Mouse (Mus musculus) retina, postnatal 7 days (tissue): ENCODE measurements around the gene Lgals2.

ENCODE experiments used
- DNase-seq: peaks from one replicate; pipeline ENCODE4 v3.0.0-alpha.2; 2012; ENCODE audit warnings: low read depth, low spot score

Gene Lgals2

GRCm38 (mm10) chr15:78843581-78844469 lies 11.5 kb downstream of the Lgals2 start:
- DNase-seq, result no peak

DNA sequence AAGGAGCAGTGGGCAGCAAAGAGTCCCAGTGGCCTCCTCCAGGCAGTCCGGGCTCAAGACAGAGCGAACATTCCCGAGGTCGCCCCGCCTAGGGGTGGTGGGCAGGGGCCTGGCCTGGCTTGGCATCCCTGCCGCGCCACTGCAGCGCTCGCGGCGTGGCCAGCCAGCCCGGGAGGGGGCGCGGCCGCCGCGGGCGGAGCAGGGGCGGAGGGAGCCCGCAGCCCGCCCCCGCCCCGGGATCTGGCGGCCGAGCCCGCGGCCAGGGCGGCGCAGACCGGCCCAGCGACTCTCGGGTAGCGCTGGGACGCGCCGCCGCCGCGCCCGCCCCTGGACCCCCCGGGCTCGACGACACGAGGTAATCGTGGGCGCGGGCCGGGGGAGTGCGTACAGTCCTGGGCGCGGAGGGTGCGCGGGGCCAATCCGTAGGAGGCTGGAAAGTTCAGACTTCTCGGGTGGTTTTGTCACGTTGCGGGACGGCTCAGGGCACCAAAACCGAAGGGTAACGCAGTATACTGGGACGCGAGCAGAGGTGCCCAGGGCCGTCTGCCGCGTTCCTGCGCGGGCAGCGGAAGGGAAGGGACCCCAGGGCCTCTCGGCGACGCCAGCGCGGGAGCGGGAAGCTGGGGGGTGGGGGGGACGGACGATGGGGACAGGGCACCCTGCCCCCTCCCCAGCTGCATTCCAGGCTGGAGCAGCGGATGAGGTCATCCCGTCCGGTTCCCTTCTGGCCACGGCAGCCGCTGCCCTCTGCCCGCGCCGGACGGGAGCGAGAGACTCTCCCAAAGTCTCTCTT lies 12.8 kb downstream of the Lgals2 start, which contains the start of gene Cdc42ep1:
TSS of gene Cdc42ep1 (plus strand) at position 254 of the 793 bp plus-strand sequence.
- no peak for DNase-seq

- no peak for DNase-seq
Observed at GRCm38 (mm10) chr15:78841161-78841790, 14.1 kb downstream of the Lgals2 start.

DNA sequence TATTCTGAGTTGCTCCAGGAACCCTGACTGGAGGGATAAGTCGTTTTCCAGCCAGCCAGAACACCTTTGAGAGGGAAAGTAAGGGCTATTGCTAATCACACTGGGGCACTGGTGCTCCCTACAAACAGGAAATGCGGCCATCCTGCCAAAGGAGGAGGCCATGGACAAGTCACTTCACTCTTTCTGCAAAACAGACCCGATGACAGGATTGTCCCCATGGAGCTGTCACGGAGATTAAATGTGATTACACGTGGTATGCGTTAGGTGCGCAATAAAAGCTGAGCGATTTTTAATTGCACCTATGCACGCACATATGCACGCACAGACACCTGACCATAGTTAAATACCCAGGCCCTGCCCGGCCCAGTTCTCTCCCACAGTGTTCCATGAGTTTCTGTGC lies 14.6 kb downstream of the Lgals2 start:
- DNase-seq, result no peak

- no peak for DNase-seq
Observed at GRCm38 (mm10) chr15:78840241-78840640, 15.1 kb downstream of the Lgals2 start.

DNA sequence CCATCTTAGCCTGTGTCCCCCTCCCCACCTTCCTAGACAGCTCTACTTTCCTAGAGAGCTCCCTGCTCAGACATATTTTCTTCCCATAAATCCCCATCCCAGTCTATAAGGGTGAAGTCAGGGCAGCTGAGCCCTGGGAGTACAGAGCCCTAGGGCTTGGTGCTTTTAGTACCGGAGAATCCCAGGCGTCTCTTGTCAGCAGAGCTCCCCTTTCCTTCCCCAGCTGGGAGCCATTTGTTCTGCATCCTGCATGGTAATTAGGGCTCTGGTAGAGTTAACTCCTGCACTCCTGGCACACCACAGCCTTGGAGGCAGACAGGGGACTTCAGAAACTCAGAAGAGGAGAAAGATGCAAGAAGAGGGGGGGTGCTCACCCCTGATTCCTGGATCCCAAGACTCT lies 15.6 kb downstream of the Lgals2 start:
- no peak for DNase-seq

DNA sequence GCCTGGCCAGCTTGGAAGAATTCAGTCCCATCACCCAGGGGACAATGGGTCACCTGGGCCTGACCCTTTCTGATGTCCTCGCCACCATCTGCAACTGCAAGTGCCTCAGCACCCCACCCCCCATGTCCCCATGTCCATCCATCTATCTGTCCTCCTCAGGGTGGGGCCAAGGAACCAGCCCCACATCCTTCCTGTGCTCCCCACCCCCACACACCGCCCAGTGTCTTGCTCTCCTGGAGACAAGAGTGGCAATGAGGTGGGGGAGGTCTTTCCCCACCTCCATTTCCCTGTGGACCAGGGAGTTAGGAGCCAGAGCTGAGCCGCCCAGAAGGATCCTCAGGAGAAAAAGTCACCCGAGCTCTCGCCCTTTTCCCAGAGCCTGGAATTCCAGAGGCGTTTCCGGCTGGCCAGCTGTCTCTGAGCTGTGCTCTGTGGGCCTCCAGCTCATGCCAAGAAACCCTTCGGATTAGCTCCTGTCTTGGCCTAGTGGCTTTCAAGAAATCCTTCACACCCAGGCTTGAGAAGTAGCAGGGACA lies 19.2 kb downstream of the Lgals2 start:
- no peak for DNase-seq

- DNase-seq, result no peak
Observed at GRCm38 (mm10) chr15:78835200-78836085, 19.9 kb downstream of the Lgals2 start.

- no peak for DNase-seq
Observed at GRCm38 (mm10) chr15:78834233-78835005, 20.9 kb downstream of the Lgals2 start.

- no peak for DNase-seq
Observed at GRCm38 (mm10) chr15:78833582-78833981, 21.7 kb downstream of the Lgals2 start.

GRCm38 (mm10) chr15:78832701-78833123 lies 22.6 kb downstream of the Lgals2 start:
- no peak for DNase-seq

GRCm38 (mm10) chr15:78831720-78832657 lies 23.3 kb downstream of the Lgals2 start:
- no peak for DNase-seq

- DNase-seq, result no peak
Observed at GRCm38 (mm10) chr15:78830742-78831719, 24.3 kb downstream of the Lgals2 start.

DNA sequence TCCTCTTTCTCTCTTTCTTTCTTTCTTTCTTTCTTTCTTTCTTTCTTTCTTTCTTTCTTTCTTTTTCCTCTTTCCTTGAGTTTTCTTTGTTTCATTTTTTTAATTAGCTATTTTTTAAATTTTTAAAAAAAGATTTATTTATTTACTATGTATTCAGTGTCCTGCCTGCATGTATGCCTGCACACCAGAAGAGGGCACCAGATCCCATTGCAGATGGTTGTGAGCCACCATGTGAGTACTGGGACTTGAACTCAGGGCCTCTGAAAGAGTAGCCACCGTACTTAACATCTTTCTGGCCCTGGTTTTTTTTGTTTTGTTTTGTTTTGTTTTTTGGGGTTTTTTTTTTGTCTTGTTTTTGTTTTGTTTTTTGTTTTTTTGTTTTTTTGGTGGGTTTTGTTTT lies 25.7 kb downstream of the Lgals2 start:
- no peak for DNase-seq

- DNase-seq, result no peak
Observed at GRCm38 (mm10) chr15:78828315-78828714, 27.0 kb downstream of the Lgals2 start.

DNA sequence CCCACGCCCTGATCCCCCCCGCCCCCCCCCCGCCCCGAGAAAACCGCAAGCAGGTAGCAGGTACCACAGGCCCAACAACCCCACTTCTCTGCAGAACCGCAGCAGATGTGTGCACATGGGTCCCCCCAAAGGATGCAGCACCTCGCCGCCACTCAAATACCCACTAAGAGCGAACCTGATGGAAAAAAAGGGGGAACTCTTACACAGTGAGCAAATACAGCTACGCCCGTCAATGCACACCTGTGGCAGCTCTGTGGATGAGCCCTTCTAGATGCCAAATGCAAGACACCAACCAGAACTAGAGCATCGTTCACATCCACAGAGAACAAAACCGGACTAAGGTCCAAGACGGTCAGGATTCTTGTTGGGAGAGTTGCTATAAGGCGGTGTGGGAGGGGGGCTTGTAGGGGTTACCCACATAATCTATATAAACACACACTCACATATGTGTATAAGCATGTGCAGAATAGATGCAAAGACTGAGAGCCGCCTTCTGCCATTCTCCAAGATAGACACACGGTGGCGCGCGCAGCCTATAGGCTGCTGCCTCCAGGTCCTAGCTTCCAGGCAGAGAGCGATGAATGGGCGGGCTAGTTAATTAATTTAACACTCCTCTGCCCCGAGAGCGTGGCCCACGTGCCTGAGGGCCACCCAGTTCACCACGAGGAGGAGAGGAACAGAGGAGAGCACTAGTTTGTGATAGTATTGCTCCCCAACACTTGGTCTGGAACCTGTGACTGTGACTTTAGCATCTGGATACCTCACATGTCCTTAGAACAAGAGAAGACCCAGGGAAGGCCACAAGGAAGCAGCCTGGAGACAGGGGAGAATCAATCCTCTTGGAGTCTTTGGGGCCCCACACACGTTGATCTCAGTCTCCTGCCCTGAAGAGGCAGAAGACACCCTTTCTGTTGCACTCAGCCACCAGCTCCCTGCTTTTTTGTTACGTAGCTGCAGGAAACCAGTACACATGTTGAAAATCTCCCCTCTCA lies 28.8 kb downstream of the Lgals2 start:
- peak; percentile 65 for DNase-seq

GRCm38 (mm10) chr15:78816074-78816391 lies 39.3 kb downstream of the Lgals2 start:
- no peak for DNase-seq
